Mouse (Mus musculus): ENCODE measurements around the gene Ppib.

- TF ChIP-seq POLR2A (IDR thresholded peaks at IDR 0.05; ENCODE audit: control insufficient read depth, extremely low read depth, insufficient read depth, low read length, poor library complexity) (no peak), CTCF (IDR thresholded peaks at IDR 0.05; ENCODE audit: borderline replicate concordance, control insufficient read depth, extremely low read depth, insufficient read depth, low read length, poor library complexity) (no peak)
Measured at GRCm38 (mm10) chr9:66072754-66073153, 12.7 kb downstream of the Ppib start.

Data from thymus, adult 2 months (tissue).